Mouse (Mus musculus): ENCODE measurements around the gene Gm49322. TPM values are rescaled to one million over a fixed set of nuclear protein-coding genes. Genes with fewer than 3 reads are reported as not detected.
A peak's percentile ranks its signal among the peaks of the same experiment; 100 is the strongest.

The Gm49322 gene
- polyA plus RNA-seq, 1 experiment from 2014 or later: 6.0 TPM

- H3K4me1 ChIP-seq: peaks cover 28% of the 10 kb centered on the region
- H3K4me2 ChIP-seq (replicated peaks): no peak overlapping the region
- H3K9me3 ChIP-seq: no peaks in the 10 kb centered on the region
- 76% methylated on average over 12 of the region's 12 CpGs for WGBS
- H3K4me3 ChIP-seq: no peak overlapping the region
- H3K27me3 ChIP-seq: no peaks in the 10 kb centered on the region
- H3K36me3 ChIP-seq: peaks cover 28% of the 10 kb centered on the region
- ATAC-seq (ENCODE audit: low FRiP score, low read depth): no peak
- H3K27ac ChIP-seq (replicated peaks): no peak overlapping the region
- H3K9ac ChIP-seq (replicated peaks): peak overlapping the region; percentile 3; the same call in 1 of the 2 replicates
Measured at GRCm38 (mm10) chr10:80584642-80585552, 20.9 kb upstream of the Gm49322 start.

DNA sequence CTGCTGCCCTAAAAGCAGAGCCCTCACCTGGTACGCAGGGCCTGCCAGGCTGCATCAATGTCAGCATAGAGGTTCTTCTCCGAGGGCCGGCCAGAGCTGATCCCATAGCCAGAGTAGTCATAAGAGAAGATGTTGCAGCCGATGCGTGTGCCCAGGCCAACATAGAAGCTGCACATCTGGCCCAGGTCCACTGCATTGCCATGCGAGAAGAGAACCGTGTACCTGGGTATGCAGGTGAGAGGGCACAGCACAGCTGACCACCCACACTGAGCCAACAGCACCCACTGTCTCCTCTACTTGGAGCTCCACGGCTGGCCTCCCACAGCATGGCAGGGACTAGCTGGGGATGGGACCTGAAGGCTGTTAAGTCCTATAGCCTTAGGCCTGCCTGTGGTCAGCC lies 20.2 kb upstream of the Gm49322 start:
- peaks cover 28% of the 10 kb centered on the region for H3K36me3 ChIP-seq
- H3K27me3 ChIP-seq: no peaks in the 10 kb centered on the region
- no peak overlapping the region for H3K4me3 ChIP-seq
- no peaks in the 10 kb centered on the region for H3K9me3 ChIP-seq
- H3K4me1 ChIP-seq: peaks cover 30% of the 10 kb centered on the region
- no peak for ATAC-seq (ENCODE audit: low FRiP score, low read depth)
- H3K4me2 ChIP-seq (replicated peaks): no peak overlapping the region
- WGBS: 94% methylated on average over 8 of the region's 8 CpGs
- H3K27ac ChIP-seq (replicated peaks): no peak overlapping the region
- no peak overlapping the region for H3K9ac ChIP-seq (replicated peaks)

GRCm38 (mm10) chr10:80586407-80587304 lies 19.2 kb upstream of the Gm49322 start:
- Histone ChIP-seq H3K36me3 (peaks cover 28% of the 10 kb centered on the region), H3K27me3 (no peaks in the 10 kb centered on the region; the same call in 1 of the 2 replicates), H3K4me3 (no peak overlapping the region), H3K4me1 (peaks cover 32% of the 10 kb centered on the region), H3K9ac (replicated peaks) (no peak overlapping the region), H3K9me3 (no peaks in the 10 kb centered on the region), H3K4me2 (replicated peaks) (no peak overlapping the region), H3K27ac (replicated peaks) (peak overlapping the region; percentile 52; the same call in 1 of the 2 replicates)
- WGBS: 94% methylated on average over 43 of the region's 51 CpGs
- ATAC-seq (ENCODE audit: low FRiP score, low read depth): no peak

GRCm38 (mm10) chr10:80587305-80587657 lies 18.5 kb upstream of the Gm49322 start:
- no peaks in the 10 kb centered on the region for H3K9me3 ChIP-seq
- no peak overlapping the region for H3K4me3 ChIP-seq
- 40% methylated on average over 4 of the region's 4 CpGs for WGBS
- H3K27me3 ChIP-seq: no peaks in the 10 kb centered on the region; the same call in 1 of the 2 replicates
- no peak overlapping the region for H3K9ac ChIP-seq (replicated peaks)
- no peak overlapping the region for H3K4me2 ChIP-seq (replicated peaks)
- peaks cover 28% of the 10 kb centered on the region for H3K36me3 ChIP-seq
- ATAC-seq (ENCODE audit: low FRiP score, low read depth): no peak
- H3K4me1 ChIP-seq: peaks cover 32% of the 10 kb centered on the region
- H3K27ac ChIP-seq (replicated peaks): peak overlapping the region; percentile 52; the same call in 1 of the 2 replicates

DNA sequence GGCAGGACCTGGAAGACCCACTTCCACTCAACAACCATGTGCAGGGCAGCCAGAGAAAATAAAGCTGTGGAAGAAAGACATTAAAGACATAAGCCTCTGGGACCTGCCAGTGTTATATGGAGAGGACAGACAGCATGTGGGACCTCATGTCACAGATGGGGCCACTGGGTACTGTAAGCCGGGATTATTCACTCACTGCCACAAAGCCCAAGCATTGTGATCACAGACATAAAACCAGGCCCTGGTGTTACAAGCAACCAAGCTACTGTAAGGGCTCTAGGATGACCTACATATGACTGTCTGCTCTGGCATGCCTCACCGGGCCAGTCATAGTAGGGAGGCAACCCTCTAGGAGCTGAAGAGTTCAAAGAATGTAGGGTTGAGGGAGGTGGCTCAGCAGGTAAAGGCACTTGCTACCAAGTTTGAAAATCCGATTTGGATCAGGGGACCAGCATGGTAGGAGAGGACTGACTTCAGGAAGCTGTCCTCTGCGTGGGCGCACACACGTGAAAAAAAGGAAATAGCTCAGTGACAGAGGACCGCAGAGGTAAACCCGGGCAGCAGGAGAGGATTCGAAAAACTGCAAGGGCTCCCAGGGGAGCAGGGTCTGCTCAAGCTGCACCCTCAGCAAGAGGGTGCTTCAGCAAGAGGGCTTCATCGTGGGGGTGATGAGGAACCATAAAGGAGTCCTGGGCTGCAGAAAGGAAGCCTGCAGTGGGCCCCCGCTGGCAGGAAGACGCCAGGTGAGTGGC lies 16.5 kb upstream of the Gm49322 start:
- Histone ChIP-seq H3K9me3 (no peaks in the 10 kb centered on the region), H3K27me3 (no peaks in the 10 kb centered on the region; the same call in 1 of the 2 replicates), H3K4me1 (peaks cover 32% of the 10 kb centered on the region), H3K4me2 (replicated peaks) (peak overlapping the region; percentile 87), H3K36me3 (peaks cover 17% of the 10 kb centered on the region), H3K9ac (replicated peaks) (peak overlapping the region; percentile 78), H3K4me3 (peak overlapping the region; percentile 94), H3K27ac (replicated peaks) (no peak overlapping the region)
- 16% methylated on average over 12 of the region's 12 CpGs for WGBS
- no peak for ATAC-seq (ENCODE audit: low FRiP score, low read depth)

GRCm38 (mm10) chr10:80589879-80590854 lies 15.7 kb upstream of the Gm49322 start, which contains the start of gene Abhd17a:
Abhd17a (minus strand) TSS chr10:80590341.
- Histone ChIP-seq H3K27ac (replicated peaks) (peak within 1 kb of the TSS; percentile 61), H3K4me3 (peak within 1 kb of the TSS; percentile 94), H3K4me1 (peaks cover 32% of the 10 kb centered on the region), H3K36me3 (peaks cover 16% of the 10 kb centered on the region), H3K4me2 (replicated peaks) (peak within 1 kb of the TSS; percentile 87), H3K27me3 (no peaks in the 10 kb centered on the region; the same call in 1 of the 2 replicates), H3K9me3 (no peaks in the 10 kb centered on the region), H3K9ac (replicated peaks) (peak within 1 kb of the TSS; percentile 78)
- ATAC-seq (ENCODE audit: low FRiP score, low read depth): peak; percentile 98
- WGBS: under 1% methylated on average over 63 of the region's 73 CpGs

GRCm38 (mm10) chr10:80596318-80596717 lies 9.5 kb upstream of the Gm49322 start:
- Histone ChIP-seq H3K36me3 (no peaks in the 10 kb centered on the region), H3K4me3 (no peak overlapping the region), H3K4me1 (no peaks in the 10 kb centered on the region), H3K27ac (replicated peaks) (no peak overlapping the region), H3K9me3 (no peaks in the 10 kb centered on the region), H3K9ac (replicated peaks) (no peak overlapping the region), H3K4me2 (replicated peaks) (no peak overlapping the region), H3K27me3 (no peaks in the 10 kb centered on the region; the same call in 1 of the 2 replicates)
- WGBS: 35% methylated on average over 4 of the region's 4 CpGs
- ATAC-seq (ENCODE audit: low FRiP score, low read depth): no peak

GRCm38 (mm10) chr10:80602698-80603325 lies 3.0 kb upstream of the Gm49322 start, which contains the start of the genes Scamp4 and Adat3:
Scamp4 (plus strand) TSS chr10:80602872.
Adat3 (plus strand) TSS chr10:80602880.
- H3K4me1 ChIP-seq: peaks cover 21% of the 10 kb centered on the region
- H3K4me3 ChIP-seq: peak within 1 kb of the TSS; percentile 76
- peak within 1 kb of the TSS; percentile 67 for H3K9ac ChIP-seq (replicated peaks)
- H3K27me3 ChIP-seq: no peaks in the 10 kb centered on the region
- peak within 1 kb of the TSS; percentile 82 for H3K27ac ChIP-seq (replicated peaks)
- peak; percentile 95 for ATAC-seq (ENCODE audit: low FRiP score, low read depth)
- no peaks in the 10 kb centered on the region for H3K9me3 ChIP-seq
- H3K36me3 ChIP-seq: peaks cover 18% of the 10 kb centered on the region
- WGBS: 0% methylated on average over 54 of the region's 54 CpGs
- H3K4me2 ChIP-seq (replicated peaks): peak within 1 kb of the TSS; percentile 88

GRCm38 (mm10) chr10:80603364-80603763 lies 2.5 kb upstream of the Gm49322 start:
- Histone ChIP-seq H3K4me3 (peak overlapping the region; percentile 76), H3K4me1 (peaks cover 21% of the 10 kb centered on the region), H3K27me3 (no peaks in the 10 kb centered on the region), H3K4me2 (replicated peaks) (peak overlapping the region; percentile 88), H3K36me3 (peaks cover 24% of the 10 kb centered on the region), H3K27ac (replicated peaks) (peak overlapping the region; percentile 82), H3K9me3 (no peaks in the 10 kb centered on the region), H3K9ac (replicated peaks) (peak overlapping the region; percentile 67)
- ATAC-seq (ENCODE audit: low FRiP score, low read depth): no peak
- WGBS: 37% methylated on average over 7 of the region's 7 CpGs

GRCm38 (mm10) chr10:80604001-80604509 lies 1.8 kb upstream of the Gm49322 start:
- no peak overlapping the region for H3K27ac ChIP-seq (replicated peaks)
- no peaks in the 10 kb centered on the region for H3K9me3 ChIP-seq
- ATAC-seq (ENCODE audit: low FRiP score, low read depth): no peak
- H3K36me3 ChIP-seq: peaks cover 31% of the 10 kb centered on the region
- H3K4me3 ChIP-seq: peak overlapping the region; percentile 76
- 90% methylated on average over 7 of the region's 7 CpGs for WGBS
- H3K4me2 ChIP-seq (replicated peaks): peak overlapping the region; percentile 88
- no peak overlapping the region; the same call in 1 of the 2 replicates for H3K9ac ChIP-seq (replicated peaks)
- H3K4me1 ChIP-seq: peaks cover 21% of the 10 kb centered on the region
- no peaks in the 10 kb centered on the region for H3K27me3 ChIP-seq
